Mouse (Mus musculus) liver, postnatal 0 days (tissue): ENCODE results near the gene Dpp9. TPM values are rescaled to one million over a fixed set of nuclear protein-coding genes. Genes with fewer than 3 reads are reported as not detected.
A peak's percentile ranks its signal among the peaks of the same experiment; 100 is the strongest.

Experiments used
- ATAC-seq: fragments of 200-750 bp; cut with Nextera tagmentation; 2 replicates; pipeline ENCODE4 v1.8.0; 2017; ENCODE audit warnings: mild to moderate bottlenecking, moderate library complexity
- DNase-seq: peaks from one replicate; pipeline ENCODE4 v3.0.0-alpha.2; 2016
- H3K27ac ChIP-seq: fragments of 300-500 bp; sonication (generic); 2 replicates; pipeline ENCODE4 v1.5.1; 2014; ENCODE audit warnings: antibody characterized with exemption, moderate library complexity, mild to moderate bottlenecking, low read depth
- H3K27me3 ChIP-seq: fragments of 300-500 bp; sonication (generic); 2 replicates; pipeline ENCODE4 v1.6.1; 2014; ENCODE audit warnings: low read length, control low read depth, mixed read lengths; ENCODE audit not compliant: insufficient read depth
- H3K36me3 ChIP-seq: fragments of 300-500 bp; sonication (generic); replicated peaks from 2 replicates; pipeline ENCODE4 v1.6.1; 2014; ENCODE audit warnings: mild to moderate bottlenecking, control low read depth, low read length, moderate library complexity, mixed read lengths; ENCODE audit not compliant: insufficient read depth
- H3K4me1 ChIP-seq: fragments of 300-500 bp; sonication (generic); 2 replicates; pipeline ENCODE4 v1.6.1; 2014; ENCODE audit warnings: antibody characterized with exemption, mild to moderate bottlenecking, control low read depth; ENCODE audit not compliant: insufficient read depth
- H3K4me2 ChIP-seq: fragments of 300-500 bp; sonication (generic); 2 replicates; pipeline ENCODE4 v1.6.1; 2014; ENCODE audit warnings: low read depth, mild to moderate bottlenecking, low read length, moderate library complexity, mixed read lengths
- H3K4me3 ChIP-seq: fragments of 300-500 bp; sonication (generic); 2 replicates; pipeline ENCODE4 v1.5.1; 2014; ENCODE audit warnings: low read depth, low read length
- H3K9ac ChIP-seq: fragments of 300-500 bp; sonication (generic); replicated peaks from 2 replicates; pipeline ENCODE4 v1.6.1; 2014; ENCODE audit warnings: mild to moderate bottlenecking, moderate library complexity
- H3K9me3 ChIP-seq: fragments of 300-500 bp; sonication (generic); 2 replicates; pipeline ENCODE4 v1.6.1; 2016; ENCODE audit warnings: mild to moderate bottlenecking, control low read depth, low read length, mixed read lengths
- CTCF ChIP-seq: sonication (generic); IDR thresholded peaks from 2 replicates; pipeline ENCODE4 v1.5.1; 2016; ENCODE audit warnings: antibody characterized with exemption, low read depth
- EP300 ChIP-seq: IDR thresholded peaks from 2 replicates; pipeline ENCODE4 v1.6.1; 2016; ENCODE audit warnings: antibody characterized with exemption, low read depth, mild to moderate bottlenecking
- WGBS: fragments of 180-500 bp; shearing (Covaris S2); extraction: QIAGEN DNeasy Blood & Tissue Kit; methylation state at CpG from one replicate; pipeline ENCODE4 v1.1.7; 2014; ENCODE audit not compliant: insufficient replicate concordance; 5-methylcytosine and 5-hydroxymethylcytosine counted together
- polyA plus RNA-seq: library from polyadenylated mRNA; unstranded; fragments of >200 nt; fragmentation: Nextera tagmentation; extraction: Ambion mirVana; gene quantifications from 2 replicates; pipeline ENCODE4 v1.2.1, GENCODE M21; 2015

Gene Dpp9
- polyA plus RNA-seq, 1 experiment from 2014 or later = 12.1 TPM

GRCm38 (mm10) chr17:56219251-56219650, 546 bp upstream of the Dpp9 start:
- H3K4me3 ChIP-seq = peak overlapping the region; percentile 82
- TF ChIP-seq CTCF (no peak), EP300 (no peak)
- no peak for ATAC-seq
- peak overlapping the region; percentile 91 for H3K9ac ChIP-seq
- H3K9me3 ChIP-seq = no peaks in the 10 kb centered on the region
- no peaks in the 10 kb centered on the region for H3K36me3 ChIP-seq
- H3K27ac ChIP-seq = peak overlapping the region; percentile 96
- WGBS = 33% methylated on average over 12 of the region's 12 CpGs
- no peaks in the 10 kb centered on the region for H3K27me3 ChIP-seq
- H3K4me1 ChIP-seq = peaks cover 25% of the 10 kb centered on the region
- no peak for DNase-seq
- H3K4me2 ChIP-seq = peak overlapping the region; percentile 93

- Histone ChIP-seq H3K36me3 (no peaks in the 10 kb centered on the region), H3K4me2 (peak overlapping the region; percentile 93), H3K27ac (peak overlapping the region; percentile 96; the same call in 1 of the 2 replicates), H3K4me3 (peak overlapping the region; percentile 82), H3K9ac (peak overlapping the region; percentile 91), H3K9me3 (no peaks in the 10 kb centered on the region), H3K4me1 (peaks cover 28% of the 10 kb centered on the region), H3K27me3 (no peaks in the 10 kb centered on the region)
- no peak for ATAC-seq
- 70% methylated on average over 13 of the region's 13 CpGs for WGBS
- no peak for TF ChIP-seq EP300
- no peak for TF ChIP-seq CTCF
- no peak for DNase-seq
Observed at GRCm38 (mm10) chr17:56217670-56218069, 1.0 kb downstream of the Dpp9 start.

GRCm38 (mm10) chr17:56214229-56214628, 4.5 kb downstream of the Dpp9 start:
- peaks cover 26% of the 10 kb centered on the region for H3K4me1 ChIP-seq
- 76% methylated on average over 1 of the region's 1 CpGs for WGBS
- no peaks in the 10 kb centered on the region for H3K27me3 ChIP-seq
- no peak overlapping the region for H3K27ac ChIP-seq
- no peak for ATAC-seq
- no peak overlapping the region for H3K9ac ChIP-seq
- H3K4me2 ChIP-seq = no peak overlapping the region
- DNase-seq = no peak
- no peaks in the 10 kb centered on the region for H3K9me3 ChIP-seq
- TF ChIP-seq EP300 (no peak), CTCF (no peak)
- peaks cover 17% of the 10 kb centered on the region for H3K36me3 ChIP-seq
- no peak overlapping the region for H3K4me3 ChIP-seq

GRCm38 (mm10) chr17:56212676-56213075, 6.0 kb downstream of the Dpp9 start:
- TF ChIP-seq CTCF (no peak), EP300 (no peak)
- Histone ChIP-seq H3K27me3 (no peaks in the 10 kb centered on the region), H3K9ac (peak overlapping the region; percentile 34), H3K36me3 (peaks cover 27% of the 10 kb centered on the region), H3K27ac (peak overlapping the region; percentile 81), H3K4me2 (peak overlapping the region; percentile 47; the same call in 1 of the 2 replicates), H3K4me1 (peaks cover 23% of the 10 kb centered on the region), H3K4me3 (no peak overlapping the region), H3K9me3 (no peaks in the 10 kb centered on the region)
- DNase-seq (peak; percentile 53), ATAC-seq (peak; percentile 83)
- 13% methylated on average over 6 of the region's 6 CpGs for WGBS

- TF ChIP-seq EP300 = no peak
- TF ChIP-seq CTCF = no peak
- DNase-seq (no peak), ATAC-seq (peak; percentile 20)
- Histone ChIP-seq H3K4me1 (peaks cover 19% of the 10 kb centered on the region), H3K36me3 (peaks cover 33% of the 10 kb centered on the region), H3K4me3 (no peak overlapping the region), H3K9me3 (no peaks in the 10 kb centered on the region), H3K4me2 (no peak overlapping the region), H3K27ac (no peak overlapping the region; the same call in 1 of the 2 replicates), H3K27me3 (no peaks in the 10 kb centered on the region), H3K9ac (no peak overlapping the region)
- WGBS = 75% methylated on average over 2 of the region's 2 CpGs
Observed at GRCm38 (mm10) chr17:56211090-56211489, 7.6 kb downstream of the Dpp9 start.

- H3K4me1 ChIP-seq = peaks cover 19% of the 10 kb centered on the region
- no peak overlapping the region for H3K4me3 ChIP-seq
- no peak for TF ChIP-seq CTCF
- TF ChIP-seq EP300 = no peak
- H3K9ac ChIP-seq = no peak overlapping the region
- H3K27ac ChIP-seq = no peak overlapping the region
- no peaks in the 10 kb centered on the region for H3K9me3 ChIP-seq
- H3K36me3 ChIP-seq = peaks cover 50% of the 10 kb centered on the region
- DNase-seq = no peak
- H3K4me2 ChIP-seq = no peak overlapping the region
- ATAC-seq = no peak
- 72% methylated on average over 3 of the region's 3 CpGs for WGBS
- H3K27me3 ChIP-seq = no peaks in the 10 kb centered on the region
Observed at GRCm38 (mm10) chr17:56208821-56209220, 9.9 kb downstream of the Dpp9 start.
